Mouse (Mus musculus): Measurements from ENCODE around the gene Gm45140. TPM values are rescaled to one million over a fixed set of nuclear protein-coding genes. Genes with fewer than 3 reads are reported as not detected.

Gm45140 gene
- polyA plus RNA-seq, 1 experiment from 2014 or later, result 3.0 TPM

DNA sequence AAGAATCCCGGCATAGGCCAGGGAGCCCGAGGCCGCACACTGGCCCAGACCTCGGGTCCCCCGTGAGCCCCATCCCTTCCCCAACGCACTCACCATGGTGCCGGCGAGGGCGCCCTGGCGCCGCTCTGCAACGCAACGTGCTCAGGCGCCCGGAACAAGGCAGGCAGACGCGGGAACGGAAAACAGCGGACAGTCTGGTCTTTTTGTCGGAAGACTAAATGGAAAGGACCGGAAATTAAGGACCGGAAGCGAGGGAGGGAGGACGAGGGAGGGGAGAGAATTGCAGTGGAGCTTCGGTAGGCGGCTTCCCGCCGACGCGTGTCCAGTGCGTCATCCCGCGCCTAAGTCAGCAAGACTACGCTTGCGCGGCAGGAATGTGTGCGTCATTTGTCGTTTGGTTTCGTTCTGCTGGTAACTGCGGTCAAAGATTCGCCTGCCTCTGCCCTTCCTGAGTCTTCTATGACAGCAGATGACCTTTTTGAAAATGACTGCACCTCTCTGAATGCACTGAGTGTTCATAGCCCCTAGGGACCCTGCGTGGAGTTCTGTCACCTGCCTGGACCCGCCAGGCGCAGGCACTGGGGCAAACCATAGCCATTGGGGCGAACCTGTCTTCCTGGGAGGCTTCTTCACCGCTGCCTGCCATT, 3.1 kb upstream of the Gm45140 start, which contains the start of gene Isy1:
Gene Isy1, minus strand, starts transcription at position 248 of the 647 bp plus-strand sequence.
- under 1% methylated on average over 46 of the region's 46 CpGs for WGBS
- peak within 1 kb of the TSS; percentile 87 for H3K4me2 ChIP-seq (ENCODE audit: low read depth, low read length)
- ATAC-seq (ENCODE audit: insufficient read depth, low FRiP score), result peak; percentile 99

DNA sequence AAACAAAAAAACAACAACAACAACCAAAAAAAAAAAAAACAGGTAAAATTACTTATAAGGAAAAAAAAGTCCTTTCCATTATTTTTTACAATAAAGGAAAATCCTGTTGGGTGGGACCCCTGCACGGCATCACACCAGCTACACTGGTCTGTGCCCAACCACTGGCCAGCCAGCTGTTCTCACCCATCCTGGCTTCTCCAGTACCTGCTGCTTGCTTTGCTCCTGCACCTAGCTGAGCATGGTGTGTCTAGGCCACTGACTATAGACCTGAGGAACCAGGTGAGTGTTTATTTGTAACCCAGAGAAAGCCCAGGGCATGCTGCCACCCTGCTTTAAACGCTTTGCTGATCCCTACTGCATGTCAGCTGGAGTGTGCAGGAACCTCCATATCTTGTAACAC, 15.2 kb downstream of the Gm45140 start:
- no peak for ATAC-seq (ENCODE audit: insufficient read depth, low FRiP score)
- WGBS, result 91% methylated on average over 2 of the region's 2 CpGs
- H3K27me3 ChIP-seq (ENCODE audit: control insufficient read depth, insufficient read depth, low read length), result no peaks in the 10 kb centered on the region

More for the DNA sequence above, 3.1 kb upstream of the Gm45140 start, which contains the start of gene Isy1:
- Histone ChIP-seq H3K9ac (ENCODE audit: low read length) (peak within 1 kb of the TSS; percentile 95), H3K4me1 (ENCODE audit: control insufficient read depth, insufficient read depth, low read length) (peaks cover 6% of the 10 kb centered on the region; the same call in 1 of the 2 replicates), H3K4me3 (replicated peaks; ENCODE audit: low read length) (peak within 1 kb of the TSS; percentile 91), H3K27me3 (ENCODE audit: control insufficient read depth, insufficient read depth, low read length) (no peaks in the 10 kb centered on the region), H3K36me3 (ENCODE audit: control insufficient read depth, insufficient read depth, low read length) (peaks cover 15% of the 10 kb centered on the region), H3K9me3 (replicated peaks; ENCODE audit: control insufficient read depth, low read length) (no peaks in the 10 kb centered on the region), H3K27ac (ENCODE audit: low read length) (peak within 1 kb of the TSS; percentile 95)

DNA sequence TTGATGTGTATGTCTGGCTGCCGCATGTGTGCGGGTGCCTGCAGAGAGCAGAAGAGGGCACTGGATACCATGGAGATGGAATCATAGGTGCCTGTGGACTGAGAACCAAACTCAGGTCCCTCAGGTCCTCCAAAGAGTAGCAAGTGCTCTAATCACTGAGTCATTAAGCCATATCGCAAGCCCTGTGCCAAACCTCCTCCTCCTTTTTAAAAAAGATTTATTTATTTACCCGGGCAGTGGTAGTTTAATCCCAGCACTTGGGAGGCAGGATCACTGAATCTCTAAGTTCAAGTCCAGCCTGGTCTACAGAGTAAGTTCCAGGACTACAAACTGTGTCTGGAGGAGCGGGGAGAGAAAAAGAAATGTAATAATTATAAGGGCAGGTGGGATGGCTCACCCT, 21.1 kb downstream of the Gm45140 start:
- no peak overlapping the region for H3K4me3 ChIP-seq (replicated peaks; ENCODE audit: low read length)
- 88% methylated on average over 5 of the region's 5 CpGs for WGBS
- H3K27me3 ChIP-seq (ENCODE audit: control insufficient read depth, insufficient read depth, low read length), result no peaks in the 10 kb centered on the region
- no peak overlapping the region for H3K9ac ChIP-seq (ENCODE audit: low read length)
- no peak for ATAC-seq (ENCODE audit: insufficient read depth, low FRiP score)
- no peak overlapping the region for H3K27ac ChIP-seq (ENCODE audit: low read length)
- H3K9me3 ChIP-seq (replicated peaks; ENCODE audit: control insufficient read depth, low read length), result no peaks in the 10 kb centered on the region
- H3K4me1 ChIP-seq (ENCODE audit: control insufficient read depth, insufficient read depth, low read length), result peaks cover 15% of the 10 kb centered on the region
- 0 out of 2 replicates have a peak, but pooled peaks cover 5% of the 10 kb centered on the region for H3K36me3 ChIP-seq (ENCODE audit: control insufficient read depth, insufficient read depth, low read length)
- H3K4me2 ChIP-seq (ENCODE audit: low read depth, low read length), result no peak overlapping the region

More for the DNA sequence above, 15.2 kb downstream of the Gm45140 start:
- no peak overlapping the region for H3K4me2 ChIP-seq (ENCODE audit: low read depth, low read length)
- no peak overlapping the region for H3K9ac ChIP-seq (ENCODE audit: low read length)
- no peaks in the 10 kb centered on the region for H3K9me3 ChIP-seq (replicated peaks; ENCODE audit: control insufficient read depth, low read length)
- H3K4me3 ChIP-seq (replicated peaks; ENCODE audit: low read length), result no peak overlapping the region
- H3K27ac ChIP-seq (ENCODE audit: low read length), result no peak overlapping the region
- H3K36me3 ChIP-seq (ENCODE audit: control insufficient read depth, insufficient read depth, low read length), result peaks cover 19% of the 10 kb centered on the region
- H3K4me1 ChIP-seq (ENCODE audit: control insufficient read depth, insufficient read depth, low read length), result no peaks in the 10 kb centered on the region

DNA sequence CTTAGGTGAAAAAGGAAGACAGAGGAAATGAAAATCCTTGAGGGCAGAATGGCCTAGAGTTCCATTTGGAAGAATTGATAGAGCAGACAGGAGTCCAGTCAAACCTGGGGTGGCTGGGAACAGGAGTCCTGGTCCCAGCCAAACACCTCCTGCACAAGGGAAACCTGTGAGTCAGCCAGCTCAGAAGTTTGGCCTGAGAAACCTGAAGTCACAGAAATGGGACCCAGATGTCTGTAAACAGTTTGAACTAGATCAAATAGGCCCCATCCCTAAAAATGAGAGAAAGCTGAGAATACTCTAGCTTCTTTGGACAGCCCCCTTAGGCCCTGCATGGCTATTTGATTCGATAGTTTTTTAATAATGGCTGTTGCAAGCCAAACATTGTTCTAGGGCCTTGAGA, 22.9 kb downstream of the Gm45140 start:
- Histone ChIP-seq H3K4me2 (ENCODE audit: low read depth, low read length) (peak overlapping the region; percentile 89), H3K27me3 (ENCODE audit: control insufficient read depth, insufficient read depth, low read length) (no peaks in the 10 kb centered on the region), H3K36me3 (ENCODE audit: control insufficient read depth, insufficient read depth, low read length) (0 out of 2 replicates have a peak, but pooled peaks cover 1% of the 10 kb centered on the region), H3K4me3 (replicated peaks; ENCODE audit: low read length) (peak overlapping the region; percentile 71), H3K9ac (ENCODE audit: low read length) (peak overlapping the region; percentile 89; the same call in 1 of the 2 replicates), H3K4me1 (ENCODE audit: control insufficient read depth, insufficient read depth, low read length) (peaks cover 19% of the 10 kb centered on the region), H3K27ac (ENCODE audit: low read length) (peak overlapping the region; percentile 84; the same call in 1 of the 2 replicates), H3K9me3 (replicated peaks; ENCODE audit: control insufficient read depth, low read length) (no peaks in the 10 kb centered on the region)
- no peak for ATAC-seq (ENCODE audit: insufficient read depth, low FRiP score)
- WGBS, result 75% methylated on average over 1 of the region's 1 CpGs

DNA sequence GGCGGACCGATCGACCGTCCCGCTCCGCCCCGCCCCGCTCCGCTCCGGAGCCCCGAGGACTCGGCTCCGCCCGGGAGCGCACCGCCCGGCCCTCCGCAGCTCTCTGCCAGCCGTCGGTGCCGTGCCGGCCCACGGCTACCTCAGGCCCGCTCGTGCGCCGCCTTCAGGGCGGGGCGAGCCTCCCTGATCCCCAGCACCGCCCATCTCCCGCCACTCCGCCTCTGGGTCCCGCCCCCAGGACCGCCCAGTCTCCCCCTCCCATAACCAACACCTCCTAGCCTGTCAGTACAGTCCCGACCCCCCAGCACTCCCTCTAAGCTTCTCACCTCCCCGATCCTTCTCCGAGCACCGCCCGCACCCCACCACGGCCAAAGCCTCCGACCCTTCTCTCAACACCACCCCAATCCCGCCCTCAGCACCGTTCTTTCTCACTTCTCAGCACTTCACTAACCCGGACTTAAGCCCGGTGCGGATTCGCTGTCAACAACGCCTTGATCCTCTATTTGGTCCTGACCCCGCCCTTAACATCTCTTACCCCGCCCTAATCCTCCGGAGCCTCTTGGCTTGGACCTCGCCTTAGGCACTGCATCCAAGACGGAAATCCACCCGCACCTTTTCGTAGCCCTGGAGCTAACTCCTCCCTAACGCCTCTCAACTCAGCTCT, 23.8 kb downstream of the Gm45140 start, which contains the start of gene Rab43:
Gene Rab43, minus strand, starts transcription at position 490 of the 664 bp plus-strand sequence.
- no peaks in the 10 kb centered on the region for H3K9me3 ChIP-seq (replicated peaks; ENCODE audit: control insufficient read depth, low read length)
- no peaks in the 10 kb centered on the region for H3K36me3 ChIP-seq (ENCODE audit: control insufficient read depth, insufficient read depth, low read length)
- H3K27ac ChIP-seq (ENCODE audit: low read length), result peak within 1 kb of the TSS; percentile 84
- WGBS, result under 1% methylated on average over 55 of the region's 56 CpGs
- peak within 1 kb of the TSS; percentile 89 for H3K9ac ChIP-seq (ENCODE audit: low read length)
- peak within 1 kb of the TSS; percentile 71 for H3K4me3 ChIP-seq (replicated peaks; ENCODE audit: low read length)
- H3K4me1 ChIP-seq (ENCODE audit: control insufficient read depth, insufficient read depth, low read length), result peaks cover 19% of the 10 kb centered on the region
- no peaks in the 10 kb centered on the region for H3K27me3 ChIP-seq (ENCODE audit: control insufficient read depth, insufficient read depth, low read length)
- peak; percentile 97 for ATAC-seq (ENCODE audit: insufficient read depth, low FRiP score)
- H3K4me2 ChIP-seq (ENCODE audit: low read depth, low read length), result peak within 1 kb of the TSS; percentile 89

DNA sequence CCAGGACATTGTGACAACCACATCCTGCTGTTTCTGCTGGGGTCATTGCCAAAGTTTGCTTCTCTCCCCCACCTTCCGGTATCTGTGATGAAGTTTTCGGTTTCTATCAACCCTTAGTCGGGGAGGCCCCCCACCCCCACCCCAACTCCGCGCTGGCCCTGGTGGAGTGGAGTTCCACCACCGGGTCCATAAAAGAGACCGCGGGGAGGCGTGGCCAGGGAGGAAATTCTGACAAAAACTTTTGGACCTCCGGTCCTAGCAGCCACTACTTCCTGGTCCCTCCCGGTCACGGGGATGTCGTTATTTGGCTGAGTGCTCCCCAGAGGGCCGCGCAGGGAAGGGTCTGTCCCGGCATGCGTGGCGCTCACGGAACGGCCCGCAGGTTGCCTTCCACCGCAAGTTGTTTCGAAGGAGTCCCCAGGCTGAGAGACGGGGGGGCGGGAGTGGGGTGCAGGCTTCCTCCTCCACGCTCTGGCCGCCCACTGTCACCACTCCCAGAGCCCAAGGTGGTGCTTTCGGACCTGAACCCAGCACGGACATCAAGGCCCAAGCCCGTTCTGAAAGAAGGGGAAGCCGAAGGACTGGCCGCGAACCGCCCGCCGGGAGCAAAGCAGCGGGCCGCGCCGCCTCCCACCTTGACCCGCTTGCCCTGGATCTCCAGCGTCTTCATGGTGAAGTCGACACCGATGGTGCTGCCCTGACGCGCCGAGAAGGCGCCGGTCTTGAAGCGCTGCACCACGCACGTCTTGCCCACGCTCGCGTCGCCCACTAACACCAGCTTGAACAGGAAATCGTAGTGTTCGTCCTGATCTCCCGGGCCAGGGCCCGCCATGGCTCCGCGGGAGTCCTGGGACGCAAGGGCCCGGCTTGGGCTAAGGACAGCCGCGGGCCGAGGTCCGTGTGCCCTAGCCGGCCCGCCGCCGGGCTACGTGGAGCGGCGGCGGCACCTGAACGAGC, 24.6 kb downstream of the Gm45140 start:
- ATAC-seq (ENCODE audit: insufficient read depth, low FRiP score), result 0 out of 2 replicates have a peak, but pooled peaks have one; percentile 1
- no peaks in the 10 kb centered on the region for H3K27me3 ChIP-seq (ENCODE audit: control insufficient read depth, insufficient read depth, low read length)
- H3K4me1 ChIP-seq (ENCODE audit: control insufficient read depth, insufficient read depth, low read length), result peaks cover 19% of the 10 kb centered on the region
- H3K27ac ChIP-seq (ENCODE audit: low read length), result peak overlapping the region; percentile 84
- H3K9ac ChIP-seq (ENCODE audit: low read length), result peak overlapping the region; percentile 89
- under 1% methylated on average over 77 of the region's 77 CpGs for WGBS
- H3K4me2 ChIP-seq (ENCODE audit: low read depth, low read length), result peak overlapping the region; percentile 89
- H3K4me3 ChIP-seq (replicated peaks; ENCODE audit: low read length), result peak overlapping the region; percentile 71
- no peaks in the 10 kb centered on the region for H3K36me3 ChIP-seq (ENCODE audit: control insufficient read depth, insufficient read depth, low read length)
- no peaks in the 10 kb centered on the region for H3K9me3 ChIP-seq (replicated peaks; ENCODE audit: control insufficient read depth, low read length)

DNA sequence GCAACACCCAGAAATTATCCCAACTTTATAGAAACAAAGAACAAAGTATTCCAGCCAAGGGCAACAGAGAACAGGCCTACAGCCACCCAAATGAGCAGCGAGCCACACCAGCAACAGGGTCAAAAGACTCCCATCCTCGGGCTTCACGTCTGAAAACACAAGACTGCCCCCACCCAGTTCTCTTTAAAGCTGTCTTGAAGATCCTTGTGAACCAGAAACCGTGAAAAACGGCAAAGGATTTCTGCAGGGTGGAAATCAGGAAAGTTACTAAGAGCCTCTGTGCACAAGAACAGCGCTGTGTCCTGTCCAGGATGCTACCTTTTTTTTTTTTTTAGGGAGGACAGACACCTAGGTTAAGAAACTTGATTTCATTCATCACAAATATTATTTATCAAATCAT, 25.3 kb downstream of the Gm45140 start:
- peaks cover 19% of the 10 kb centered on the region for H3K4me1 ChIP-seq (ENCODE audit: control insufficient read depth, insufficient read depth, low read length)
- H3K9ac ChIP-seq (ENCODE audit: low read length), result peak overlapping the region; percentile 89
- no peaks in the 10 kb centered on the region for H3K9me3 ChIP-seq (replicated peaks; ENCODE audit: control insufficient read depth, low read length)
- ATAC-seq (ENCODE audit: insufficient read depth, low FRiP score), result no peak
- H3K27ac ChIP-seq (ENCODE audit: low read length), result peak overlapping the region; percentile 54; the same call in 1 of the 2 replicates
- no peaks in the 10 kb centered on the region for H3K36me3 ChIP-seq (ENCODE audit: control insufficient read depth, insufficient read depth, low read length)
- H3K27me3 ChIP-seq (ENCODE audit: control insufficient read depth, insufficient read depth, low read length), result no peaks in the 10 kb centered on the region
- WGBS, result 37% methylated on average over 6 of the region's 6 CpGs
- peak overlapping the region; percentile 89 for H3K4me2 ChIP-seq (ENCODE audit: low read depth, low read length)
- peak overlapping the region; percentile 71 for H3K4me3 ChIP-seq (replicated peaks; ENCODE audit: low read length)

DNA sequence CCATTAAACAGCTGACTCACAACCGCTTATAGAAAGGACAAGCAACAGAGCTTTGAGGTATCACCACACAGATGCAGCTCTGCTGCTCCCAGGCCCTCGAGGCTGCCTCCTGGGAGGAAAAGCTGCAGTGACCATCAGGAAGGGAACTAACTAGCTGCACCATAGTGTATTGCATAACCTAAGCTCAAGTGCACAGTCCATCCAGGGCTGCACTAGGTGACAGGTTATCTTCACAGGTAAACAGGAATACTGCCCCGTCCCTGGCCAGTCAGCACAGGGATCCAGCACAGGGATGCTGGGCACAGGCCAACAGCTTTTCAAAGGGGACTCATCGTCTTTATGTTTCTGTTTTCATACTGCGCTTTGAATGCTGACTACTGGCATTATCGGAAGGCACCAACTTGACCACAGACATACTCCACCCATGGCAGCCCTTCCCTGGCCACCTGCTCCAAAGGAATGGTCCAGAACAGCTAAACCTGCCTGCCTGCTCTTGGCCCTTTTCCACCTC, 25.9 kb downstream of the Gm45140 start:
- no peaks in the 10 kb centered on the region for H3K27me3 ChIP-seq (ENCODE audit: control insufficient read depth, insufficient read depth, low read length)
- no peak for ATAC-seq (ENCODE audit: insufficient read depth, low FRiP score)

More for the DNA sequence above, 25.9 kb downstream of the Gm45140 start:
- 75% methylated on average over 6 of the region's 6 CpGs for WGBS
- Histone ChIP-seq H3K4me3 (replicated peaks; ENCODE audit: low read length) (peak overlapping the region; percentile 13), H3K4me2 (ENCODE audit: low read depth, low read length) (peak overlapping the region; percentile 89), H3K27ac (ENCODE audit: low read length) (peak overlapping the region; percentile 9; the same call in 1 of the 2 replicates), H3K9me3 (replicated peaks; ENCODE audit: control insufficient read depth, low read length) (no peaks in the 10 kb centered on the region), H3K4me1 (ENCODE audit: control insufficient read depth, insufficient read depth, low read length) (peaks cover 19% of the 10 kb centered on the region), H3K36me3 (ENCODE audit: control insufficient read depth, insufficient read depth, low read length) (no peaks in the 10 kb centered on the region), H3K9ac (ENCODE audit: low read length) (peak overlapping the region; percentile 89)
